Mouse (Mus musculus): Measurements from ENCODE around the gene Slc35e3.

GRCm38 (mm10) chr10:117782491-117783260, 36.5 kb upstream of the Slc35e3 start:
- TF ChIP-seq MAX (IDR thresholded peaks at IDR 0.05) (no peak), CTCF (IDR thresholded peaks at IDR 0.05; ENCODE audit: control insufficient read depth, insufficient read depth, insufficient read length) (no peak), CEBPB (IDR thresholded peaks at IDR 0.05; ENCODE audit: low read depth) (no peak)
